Mouse (Mus musculus) embryonic facial prominence, embryonic 14.5 days (tissue): ENCODE measurements around the gene Klhdc2. TPM values are rescaled to one million over a fixed set of nuclear protein-coding genes. Genes with fewer than 3 reads are reported as not detected.

Source experiments
- ATAC-seq: fragments of 200-750 bp; cut with Nextera tagmentation; 2 replicates; pipeline ENCODE4 v1.8.0; 2017; ENCODE audit warnings: low read depth, moderate number of reproducible peaks, moderate TSS enrichment
- DNase-seq: peaks from one replicate; pipeline ENCODE4 v3.0.0-alpha.2; 2015; ENCODE audit warnings: low spot score
- H3K27ac ChIP-seq: fragments of 300-500 bp; sonication (generic); replicated peaks from 2 replicates; pipeline ENCODE4 v1.5.1; 2014; ENCODE audit warnings: low read depth, mild to moderate bottlenecking, low read length, moderate library complexity
- H3K27me3 ChIP-seq: fragments of 300-500 bp; sonication (generic); replicated peaks from 2 replicates; pipeline ENCODE4 v1.6.1; 2014; ENCODE audit warnings: low read length; ENCODE audit not compliant: control insufficient read depth, insufficient read depth
- H3K36me3 ChIP-seq: fragments of 300-500 bp; sonication (generic); 2 replicates; pipeline ENCODE4 v1.6.1; 2014; ENCODE audit warnings: low read length, mixed read lengths; ENCODE audit not compliant: control insufficient read depth, insufficient read depth
- H3K4me1 ChIP-seq: fragments of 300-500 bp; sonication (generic); 2 replicates; pipeline ENCODE4 v1.6.1; 2014; ENCODE audit warnings: antibody characterized with exemption, low read length; ENCODE audit not compliant: control insufficient read depth, insufficient read depth
- H3K4me2 ChIP-seq: fragments of 300-500 bp; sonication (generic); 2 replicates; pipeline ENCODE4 v1.6.1; 2014; ENCODE audit warnings: low read depth, mild to moderate bottlenecking, low read length, moderate library complexity, mixed read lengths
- H3K4me3 ChIP-seq: fragments of 300-500 bp; sonication (generic); 2 replicates; pipeline ENCODE4 v1.5.1; 2014; ENCODE audit warnings: low read depth, mild to moderate bottlenecking, low read length
- H3K9ac ChIP-seq: fragments of 300-500 bp; sonication (generic); 2 replicates; pipeline ENCODE4 v1.6.1; 2014; ENCODE audit warnings: low read depth, mild to moderate bottlenecking, low read length, moderate library complexity, mixed read lengths
- H3K9me3 ChIP-seq: fragments of 300-500 bp; sonication (generic); 2 replicates; pipeline ENCODE4 v1.6.1; 2016; ENCODE audit warnings: low read length; ENCODE audit not compliant: control insufficient read depth
- WGBS: fragments of 180-500 bp; shearing (Covaris S2); extraction: QIAGEN DNeasy Blood & Tissue Kit; methylation state at CpG from one replicate; pipeline ENCODE4 v1.1.7; 2014; 5-methylcytosine and 5-hydroxymethylcytosine counted together
- polyA plus RNA-seq: library from polyadenylated mRNA; unstranded; fragments of >200 nt; fragmentation: Nextera tagmentation; extraction: Ambion mirVana; gene quantifications from 2 replicates; pipeline ENCODE4 v1.2.1, GENCODE M21; 2014

Klhdc2 gene
- polyA plus RNA-seq, 1 experiment from 2014 or later, result 124 TPM

- Histone ChIP-seq H3K36me3 (peaks cover 11% of the 10 kb centered on the region), H3K4me1 (peaks cover 20% of the 10 kb centered on the region), H3K9ac (peak overlapping the region; percentile 98), H3K4me2 (peak overlapping the region; percentile 60), H3K27ac (peak overlapping the region; percentile 94; the same call in 1 of the 2 replicates), H3K27me3 (no peaks in the 10 kb centered on the region), H3K9me3 (no peaks in the 10 kb centered on the region), H3K4me3 (no peak overlapping the region)
- WGBS, result 79% methylated on average over 4 of the region's 4 CpGs
- ATAC-seq (no peak), DNase-seq (no peak)
Observed at GRCm38 (mm10) chr12:69295651-69296050, 830 bp upstream of the Klhdc2 start.

- H3K4me3 ChIP-seq, result peak overlapping the region; percentile 97
- H3K27me3 ChIP-seq, result no peaks in the 10 kb centered on the region
- peak overlapping the region; percentile 94; the same call in 1 of the 2 replicates for H3K27ac ChIP-seq
- ATAC-seq, result 0 out of 2 replicates have a peak, but pooled peaks have one; percentile 3
- peaks cover 29% of the 10 kb centered on the region for H3K36me3 ChIP-seq
- peak overlapping the region; percentile 98 for H3K9ac ChIP-seq
- peaks cover 20% of the 10 kb centered on the region for H3K4me1 ChIP-seq
- peak overlapping the region; percentile 60 for H3K4me2 ChIP-seq
- WGBS, result 18% methylated on average over 20 of the region's 20 CpGs
- DNase-seq, result no peak
- H3K9me3 ChIP-seq, result no peaks in the 10 kb centered on the region
Observed at GRCm38 (mm10) chr12:69297411-69298150, 1.1 kb downstream of the Klhdc2 start.

- Histone ChIP-seq H3K27ac (no peak overlapping the region), H3K9ac (no peak overlapping the region), H3K36me3 (peaks cover 35% of the 10 kb centered on the region), H3K4me3 (peak overlapping the region; percentile 97; the same call in 1 of the 2 replicates), H3K27me3 (no peaks in the 10 kb centered on the region), H3K4me1 (peaks cover 20% of the 10 kb centered on the region), H3K9me3 (no peaks in the 10 kb centered on the region), H3K4me2 (peak overlapping the region; percentile 60)
- no peak for ATAC-seq
- no peak for DNase-seq
- 90% methylated on average over 4 of the region's 4 CpGs for WGBS
Observed at GRCm38 (mm10) chr12:69298281-69298680, 1.8 kb downstream of the Klhdc2 start.

GRCm38 (mm10) chr12:69299231-69299630 is 2.8 kb downstream of the Klhdc2 start:
- Histone ChIP-seq H3K36me3 (peaks cover 44% of the 10 kb centered on the region), H3K27ac (no peak overlapping the region), H3K4me2 (peak overlapping the region; percentile 60), H3K9me3 (no peaks in the 10 kb centered on the region), H3K27me3 (no peaks in the 10 kb centered on the region), H3K9ac (no peak overlapping the region), H3K4me1 (peaks cover 20% of the 10 kb centered on the region), H3K4me3 (no peak overlapping the region)
- no peak for ATAC-seq
- WGBS, result 45% methylated on average over 12 of the region's 12 CpGs
- DNase-seq, result no peak

- Histone ChIP-seq H3K4me3 (no peak overlapping the region), H3K4me1 (peaks cover 20% of the 10 kb centered on the region), H3K27me3 (no peaks in the 10 kb centered on the region), H3K36me3 (peaks cover 49% of the 10 kb centered on the region), H3K27ac (no peak overlapping the region), H3K4me2 (no peak overlapping the region), H3K9ac (no peak overlapping the region), H3K9me3 (no peaks in the 10 kb centered on the region)
- ATAC-seq (no peak), DNase-seq (no peak)
- 84% methylated on average over 3 of the region's 3 CpGs for WGBS
Observed at GRCm38 (mm10) chr12:69299831-69300230, 3.4 kb downstream of the Klhdc2 start.

GRCm38 (mm10) chr12:69300391-69300790 is 3.9 kb downstream of the Klhdc2 start:
- Histone ChIP-seq H3K27me3 (no peaks in the 10 kb centered on the region), H3K4me2 (no peak overlapping the region), H3K27ac (no peak overlapping the region), H3K36me3 (peaks cover 54% of the 10 kb centered on the region), H3K9me3 (no peaks in the 10 kb centered on the region), H3K4me1 (peaks cover 20% of the 10 kb centered on the region), H3K9ac (no peak overlapping the region), H3K4me3 (no peak overlapping the region)
- ATAC-seq, result no peak
- whole genome bisulfite sequencing, result 66% methylated on average over 2 of the region's 2 CpGs
- DNase-seq, result no peak

- peaks cover 72% of the 10 kb centered on the region for H3K36me3 ChIP-seq
Observed at GRCm38 (mm10) chr12:69302171-69302570, 5.7 kb downstream of the Klhdc2 start.

GRCm38 (mm10) chr12:69304051-69304450 is 7.6 kb downstream of the Klhdc2 start:
- Histone ChIP-seq H3K27me3 (no peaks in the 10 kb centered on the region), H3K9me3 (no peaks in the 10 kb centered on the region), H3K4me1 (peaks cover 2% of the 10 kb centered on the region; the same call in 1 of the 2 replicates), H3K4me2 (no peak overlapping the region), H3K36me3 (peaks cover 86% of the 10 kb centered on the region), H3K9ac (no peak overlapping the region), H3K4me3 (no peak overlapping the region), H3K27ac (no peak overlapping the region)
- DNase-seq, result no peak
- WGBS, result 93% methylated on average over 2 of the region's 2 CpGs
- ATAC-seq, result no peak

More at GRCm38 (mm10) chr12:69302171-69302570, 5.7 kb downstream of the Klhdc2 start:
- H3K4me3 ChIP-seq, result no peak overlapping the region
- no peak overlapping the region for H3K9ac ChIP-seq
- no peak for DNase-seq
- 94% methylated on average over 12 of the region's 12 CpGs for WGBS
- no peaks in the 10 kb centered on the region for H3K9me3 ChIP-seq
- H3K4me1 ChIP-seq, result peaks cover 13% of the 10 kb centered on the region; the same call in 1 of the 2 replicates
- H3K27ac ChIP-seq, result no peak overlapping the region
- H3K4me2 ChIP-seq, result no peak overlapping the region
- no peaks in the 10 kb centered on the region for H3K27me3 ChIP-seq
- no peak for ATAC-seq

GRCm38 (mm10) chr12:69306333-69306732 is 9.9 kb downstream of the Klhdc2 start:
- Histone ChIP-seq H3K4me3 (no peak overlapping the region), H3K4me1 (no peaks in the 10 kb centered on the region), H3K27ac (no peak overlapping the region), H3K27me3 (no peaks in the 10 kb centered on the region), H3K4me2 (no peak overlapping the region), H3K36me3 (peaks cover 96% of the 10 kb centered on the region), H3K9me3 (no peaks in the 10 kb centered on the region), H3K9ac (no peak overlapping the region)
- ATAC-seq, result no peak
- WGBS, result 95% methylated on average over 7 of the region's 7 CpGs
- DNase-seq, result no peak
